Mouse (Mus musculus): ENCODE measurements around the gene Cdc14b.
A peak's percentile ranks its signal among the peaks of the same experiment; 100 is the strongest.

GRCm38 (mm10) chr13:64162626-64163025 is 112.5 kb downstream of the Cdc14b start:
- TF ChIP-seq USF1 (IDR thresholded peaks at IDR 0.05; ENCODE audit: low read depth) (no peak), SRF (IDR thresholded peaks at IDR 0.05; ENCODE audit: control insufficient read depth, insufficient read length, low read depth) (no peak), POLR2A (IDR thresholded peaks at IDR 0.05; ENCODE audit: insufficient read length, low read depth) (no peak), MYOD1 (IDR thresholded peaks at IDR 0.05; ENCODE audit: control insufficient read depth in 1 of 3, insufficient read length in 2 of 3, low read depth in 2 of 3) (peak in 2 of 3 experiments; percentile 42 to 44), REST (IDR thresholded peaks at IDR 0.05; ENCODE audit: insufficient read depth, insufficient read length) (no peak), CEBPB (IDR thresholded peaks at IDR 0.05; ENCODE audit: insufficient read depth, poor library complexity, severe bottlenecking) (no peak), MYOG (IDR thresholded peaks at IDR 0.05; ENCODE audit: control insufficient read depth in 1 of 3, insufficient read depth in 1 of 3, insufficient read length in 2 of 3, low read depth in 2 of 3) (no peak), TCF12 (IDR thresholded peaks at IDR 0.05; ENCODE audit: insufficient read depth, poor library complexity, severe bottlenecking) (no peak), MAX (IDR thresholded peaks at IDR 0.05; ENCODE audit: low read depth) (no peak), TCF3 (IDR thresholded peaks at IDR 0.05; ENCODE audit: insufficient read length, low read depth) (no peak), POLR2AphosphoS2 (IDR thresholded peaks at IDR 0.05; ENCODE audit: insufficient read length, low read depth) (no peak), E2F4 (IDR thresholded peaks at IDR 0.05; ENCODE audit: insufficient read depth) (no peak)
